Mouse (Mus musculus) small intestine, adult 2 months (tissue): ENCODE data around the gene Il24. TPM values are rescaled to one million over a fixed set of nuclear protein-coding genes. Genes with fewer than 3 reads are reported as not detected.

Experiments
- H3K27ac ChIP-seq: fragments of 200-500 bp; 2 replicates; pipeline ENCODE4 v1.5.1; 2012; ENCODE audit warnings: low read depth, low read length, control low read depth, inconsistent platforms; ENCODE audit not compliant: insufficient read depth
- H3K27me3 ChIP-seq: fragments of 200-500 bp; 2 replicates; pipeline ENCODE4 v1.6.1; 2012; ENCODE audit warnings: mild to moderate bottlenecking, moderate library complexity, low read length, inconsistent platforms; ENCODE audit not compliant: control insufficient read depth, insufficient read depth
- H3K36me3 ChIP-seq: fragments of 200-500 bp; 2 replicates; pipeline ENCODE4 v1.6.1; 2012; ENCODE audit warnings: mild to moderate bottlenecking, low read length, control low read depth, inconsistent platforms; ENCODE audit not compliant: control insufficient read depth, insufficient read depth
- H3K4me1 ChIP-seq: fragments of 200-500 bp; 2 replicates; pipeline ENCODE4 v1.6.1; 2012; ENCODE audit warnings: low read length, inconsistent platforms, mixed read lengths; ENCODE audit not compliant: control insufficient read depth, insufficient read depth, insufficient read length
- H3K4me3 ChIP-seq: fragments of 200-500 bp; 2 replicates; pipeline ENCODE4 v1.5.1; 2012; ENCODE audit warnings: low read depth, mild to moderate bottlenecking, control low read depth, inconsistent platforms, low read length, moderate library complexity
- CTCF ChIP-seq: fragments of 200-500 bp; IDR thresholded peaks from 2 replicates; pipeline ENCODE4 v1.5.1; 2012; ENCODE audit warnings: low read depth, mild to moderate bottlenecking, control low read depth, inconsistent platforms, low read length, moderate library complexity, mixed read lengths; ENCODE audit not compliant: insufficient replicate concordance, insufficient read length; ENCODE audit errors: extremely low read depth
- POLR2A ChIP-seq: fragments of 200-500 bp; IDR thresholded peaks from 2 replicates; pipeline ENCODE4 v1.6.1; 2012; ENCODE audit warnings: low read depth, mild to moderate bottlenecking, control low read depth, inconsistent platforms, low read length, moderate library complexity
- WGBS: fragments of 180-500 bp; shearing (Covaris S2); methylation state at CpG from one replicate; pipeline ENCODE4 v1.1.7; 2018; 5-methylcytosine and 5-hydroxymethylcytosine counted together
- polyA plus RNA-seq: library from polyadenylated mRNA; depleted of rRNA; stranded (reverse); fragments of >200 nt; gene quantifications from 2 replicates; pipeline ENCODE4 v1.2.3, GENCODE M21; 2012

Gene Il24
- polyA plus RNA-seq, 1 experiment: not detected

DNA sequence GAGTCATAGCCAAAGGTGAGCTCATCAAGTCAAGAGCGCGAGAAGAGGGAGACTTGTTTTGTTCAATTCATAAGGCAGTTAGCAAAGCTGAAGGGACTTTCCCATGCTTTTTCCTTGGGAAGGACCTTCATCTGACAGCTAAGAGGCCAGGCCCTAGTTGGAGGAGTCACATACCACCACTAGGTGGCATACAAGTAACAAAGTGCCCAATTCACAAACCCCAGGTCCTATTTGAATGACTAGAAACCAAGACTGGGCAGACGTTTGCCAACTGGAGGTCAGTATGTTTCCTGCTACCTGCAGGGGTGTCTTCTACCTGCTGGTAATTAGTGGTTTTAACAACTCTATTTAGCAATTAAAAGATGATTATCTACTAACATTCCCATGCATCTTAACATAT is 12.1 kb downstream of the Il24 start:
- no peak overlapping the region for H3K27ac ChIP-seq
- H3K36me3 ChIP-seq: no peaks in the 10 kb centered on the region
- H3K4me3 ChIP-seq: no peak overlapping the region
- H3K4me1 ChIP-seq: peaks cover 4% of the 10 kb centered on the region
- 25% methylated on average over 3 of the region's 3 CpGs for WGBS
- peaks cover 5% of the 10 kb centered on the region for H3K27me3 ChIP-seq
- TF ChIP-seq CTCF (peak; percentile 15; the same call in 1 of the 2 replicates), POLR2A (no peak)

DNA sequence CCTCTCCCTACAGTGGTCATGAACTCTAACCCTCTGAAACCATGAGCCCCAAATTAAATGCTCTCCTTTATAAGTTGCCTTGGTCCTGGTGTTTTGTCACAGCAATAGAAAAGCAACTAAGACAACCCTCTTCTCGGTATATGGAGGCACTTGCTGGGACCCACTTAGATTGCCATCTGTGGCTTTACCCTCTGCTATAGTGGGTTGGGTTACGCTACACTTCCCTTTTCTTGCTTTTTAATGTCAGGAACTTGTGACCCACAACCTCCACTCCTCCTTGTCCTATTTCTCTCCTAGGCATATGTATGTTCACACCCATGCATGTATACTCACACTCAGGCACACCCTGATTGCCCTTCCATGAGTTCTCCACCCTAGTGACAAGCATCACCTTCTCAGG is 14.3 kb downstream of the Il24 start:
- Histone ChIP-seq H3K4me3 (no peak overlapping the region), H3K27ac (no peak overlapping the region), H3K4me1 (no peaks in the 10 kb centered on the region), H3K36me3 (no peaks in the 10 kb centered on the region), H3K27me3 (no peaks in the 10 kb centered on the region; the same call in 1 of the 2 replicates)
- TF ChIP-seq CTCF: no peak
- TF ChIP-seq POLR2A: no peak
- 89% methylated on average over 2 of the region's 2 CpGs for WGBS

DNA sequence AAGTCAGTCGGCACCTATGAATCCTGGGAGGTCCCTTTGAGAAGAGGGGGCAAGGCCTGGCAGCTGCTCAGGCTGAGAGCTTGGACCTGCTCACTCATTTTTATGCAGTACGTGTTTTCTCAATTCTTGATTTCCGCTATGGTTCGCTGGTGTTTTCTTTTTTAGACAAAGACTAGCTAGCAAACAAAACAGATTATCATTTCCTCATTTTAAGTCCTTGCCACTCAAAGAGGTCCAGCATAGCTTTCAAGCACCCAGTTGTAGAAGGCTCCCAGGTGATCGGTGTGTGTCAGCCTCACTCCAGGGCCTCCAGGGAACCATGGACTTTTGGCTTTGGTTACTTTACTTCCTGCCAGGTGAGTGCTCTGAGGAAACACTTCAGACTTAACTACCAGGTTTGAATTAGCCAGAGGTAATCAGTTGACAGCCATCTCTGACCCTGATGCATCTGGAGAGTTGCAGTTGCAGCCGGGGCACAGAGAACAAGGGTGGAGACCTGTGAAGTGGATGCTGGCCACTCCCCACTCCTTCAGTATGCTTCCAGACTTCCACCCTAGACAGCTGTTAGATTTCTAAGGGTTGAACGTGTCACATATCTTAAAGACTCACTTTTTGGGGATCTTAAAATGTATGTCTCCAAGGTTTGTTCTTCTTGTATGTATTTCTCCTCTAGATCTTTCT is 21.6 kb downstream of the Il24 start, which contains the start of gene Fcmr:
Gene Fcmr, plus strand, starts transcription at position 129 of the 681 bp plus-strand sequence.
- no peak within 1 kb of the TSS for H3K4me3 ChIP-seq
- peak within 1 kb of the TSS; percentile 31; the same call in 1 of the 2 replicates for H3K27ac ChIP-seq

DNA sequence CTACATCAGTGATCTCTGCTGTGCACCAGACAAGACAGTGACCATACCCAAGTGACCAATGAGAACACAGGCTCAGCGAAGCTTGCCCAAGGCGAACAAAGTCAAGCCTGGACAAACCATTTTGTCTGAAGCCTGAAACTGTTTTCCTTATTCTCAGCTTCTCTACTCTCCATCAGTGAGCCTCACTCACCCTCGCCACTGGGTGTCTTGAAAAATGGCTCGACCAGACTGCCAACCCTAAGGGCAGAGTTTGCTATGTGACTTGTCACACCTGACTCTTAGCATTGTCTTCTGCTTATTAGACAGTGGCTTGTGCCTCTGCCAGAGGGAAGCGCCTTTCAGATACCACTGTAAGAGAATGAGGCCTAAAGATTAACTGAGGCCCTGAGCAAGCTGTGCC is 22.5 kb downstream of the Il24 start:
- Histone ChIP-seq H3K4me3 (no peak overlapping the region), H3K4me1 (no peaks in the 10 kb centered on the region)
- 93% methylated on average over 5 of the region's 5 CpGs for WGBS

More for the DNA sequence above, 21.6 kb downstream of the Il24 start, which contains the start of gene Fcmr:
- TF ChIP-seq POLR2A (no peak), CTCF (no peak)
- Histone ChIP-seq H3K36me3 (no peaks in the 10 kb centered on the region), H3K4me1 (no peaks in the 10 kb centered on the region), H3K27me3 (no peaks in the 10 kb centered on the region)
- WGBS: 64% methylated on average over 7 of the region's 7 CpGs

DNA sequence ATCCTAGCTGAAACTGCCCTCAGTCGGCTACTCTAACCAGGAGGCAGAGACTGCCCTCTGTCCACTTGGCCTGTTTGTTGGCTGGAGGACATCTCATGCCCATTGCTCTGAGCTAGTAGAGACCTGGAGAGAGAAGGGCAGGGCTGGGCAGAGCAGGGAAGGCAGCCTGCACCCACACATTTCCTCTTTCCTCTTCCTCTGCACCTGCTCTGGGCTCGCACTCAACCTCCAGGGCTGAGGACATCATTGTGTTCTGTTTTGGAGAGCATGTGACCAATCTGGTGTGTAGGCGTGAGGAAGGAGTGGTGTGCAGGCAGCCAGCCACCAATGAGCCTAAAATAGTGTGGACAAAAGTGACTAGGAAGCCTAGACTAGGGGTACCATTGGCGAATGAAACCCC is 23.0 kb downstream of the Il24 start:
- Histone ChIP-seq H3K27ac (no peak overlapping the region), H3K36me3 (no peaks in the 10 kb centered on the region), H3K27me3 (no peaks in the 10 kb centered on the region), H3K4me1 (no peaks in the 10 kb centered on the region), H3K4me3 (no peak overlapping the region)
- TF ChIP-seq POLR2A: no peak
- no peak for TF ChIP-seq CTCF
- 55% methylated on average over 4 of the region's 4 CpGs for WGBS

More for the DNA sequence above, 22.5 kb downstream of the Il24 start:
- no peak for TF ChIP-seq POLR2A
- TF ChIP-seq CTCF: no peak
- H3K36me3 ChIP-seq: no peaks in the 10 kb centered on the region
- no peaks in the 10 kb centered on the region for H3K27me3 ChIP-seq
- H3K27ac ChIP-seq: peak overlapping the region; percentile 31; the same call in 1 of the 2 replicates

DNA sequence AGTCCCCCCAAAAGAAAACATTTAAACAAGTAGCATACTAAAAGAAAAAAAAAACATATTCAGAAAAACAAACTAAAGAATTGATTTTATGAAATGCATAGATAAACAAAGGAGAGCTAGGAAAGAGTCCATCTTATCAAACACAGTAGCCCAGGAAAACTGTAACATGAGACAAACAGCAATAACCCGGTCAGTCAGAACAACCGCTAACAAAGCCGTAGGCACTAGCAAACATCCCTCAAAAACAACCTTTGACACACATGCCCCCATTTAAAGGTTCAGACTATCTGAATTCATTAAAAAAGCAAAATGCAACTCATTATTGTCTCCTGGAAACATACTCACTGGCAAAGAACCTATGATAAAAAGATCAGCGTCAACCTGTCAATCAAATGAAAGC is 29.8 kb downstream of the Il24 start:
- 28% methylated on average over 4 of the region's 4 CpGs for WGBS
- H3K4me1 ChIP-seq: no peaks in the 10 kb centered on the region
- no peaks in the 10 kb centered on the region for H3K36me3 ChIP-seq
- no peak overlapping the region for H3K27ac ChIP-seq
- TF ChIP-seq CTCF: no peak
- TF ChIP-seq POLR2A: no peak
- no peak overlapping the region for H3K4me3 ChIP-seq
- H3K27me3 ChIP-seq: no peaks in the 10 kb centered on the region

DNA sequence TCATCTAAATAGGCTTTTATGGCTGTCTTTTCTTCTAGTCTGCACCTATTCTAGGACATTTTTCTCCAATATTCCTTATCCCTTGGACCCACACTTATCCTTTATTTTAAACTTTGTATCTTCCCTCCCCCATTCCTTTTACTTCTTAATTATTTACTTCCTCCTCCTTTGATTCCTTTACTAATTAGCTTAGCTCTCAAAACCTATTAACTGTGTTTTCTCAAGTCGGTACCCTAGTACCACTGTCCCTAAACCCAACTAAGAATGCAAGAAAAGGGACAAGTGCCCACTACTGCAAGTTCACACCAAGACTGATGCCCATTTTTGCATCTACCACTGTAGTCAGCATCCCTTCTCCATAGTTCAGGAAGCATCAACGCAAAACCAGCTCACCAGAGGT is 31.5 kb downstream of the Il24 start:
- peaks cover 13% of the 10 kb centered on the region for H3K36me3 ChIP-seq
- H3K27ac ChIP-seq: no peak overlapping the region
- no peaks in the 10 kb centered on the region for H3K4me1 ChIP-seq
- TF ChIP-seq CTCF (no peak), POLR2A (no peak)
- H3K27me3 ChIP-seq: no peaks in the 10 kb centered on the region
- H3K4me3 ChIP-seq: no peak overlapping the region
- whole genome bisulfite sequencing: 83% methylated on average over 2 of the region's 2 CpGs
